Mouse (Mus musculus) myocyte (in vitro differentiated cells): ENCODE measurements around the gene Vmn1r123. TPM values are rescaled to one million over a fixed set of nuclear protein-coding genes. Genes with fewer than 3 reads are reported as not detected.
"Not testable (repeated sequence)": the region's sequence is repeated elsewhere in the genome, so short reads cannot be mapped to it uniquely, and the experiment has no call there.

Experiments
- H3K27me3 ChIP-seq: one replicate; pipeline ENCODE4 v1.6.1; 2011; ENCODE audit not compliant: control insufficient read depth, insufficient read depth, insufficient read length
- H3K36me3 ChIP-seq: one replicate; pipeline ENCODE4 v1.6.1; 2011; ENCODE audit not compliant: control insufficient read depth, insufficient read depth
- H3K4me2 ChIP-seq: one replicate; pipeline ENCODE4 v1.6.1; 2011; ENCODE audit warnings: low read depth, control low read depth
- H3K4me3 ChIP-seq: one replicate; pipeline ENCODE4 v1.5.1; 2011; ENCODE audit warnings: mild to moderate bottlenecking, control low read depth, moderate library complexity
- H3K79me2 ChIP-seq: one replicate; pipeline ENCODE4 v1.6.1; 2011; ENCODE audit not compliant: control insufficient read depth, insufficient read depth
- H3ac ChIP-seq: one replicate; pipeline ENCODE4 v1.6.1; 2011; ENCODE audit not compliant: control insufficient read depth, insufficient read length
- polyA plus RNA-seq: library from polyadenylated mRNA; unstranded; fragments of >200 nt; fragmentation: generic; extraction: Trizol; gene quantifications from one replicate; pipeline ENCODE4 v1.2.1, GENCODE M21; 2012; ENCODE audit warnings: missing spikeins

Vmn1r123 gene
- not detected for polyA plus RNA-seq

DNA sequence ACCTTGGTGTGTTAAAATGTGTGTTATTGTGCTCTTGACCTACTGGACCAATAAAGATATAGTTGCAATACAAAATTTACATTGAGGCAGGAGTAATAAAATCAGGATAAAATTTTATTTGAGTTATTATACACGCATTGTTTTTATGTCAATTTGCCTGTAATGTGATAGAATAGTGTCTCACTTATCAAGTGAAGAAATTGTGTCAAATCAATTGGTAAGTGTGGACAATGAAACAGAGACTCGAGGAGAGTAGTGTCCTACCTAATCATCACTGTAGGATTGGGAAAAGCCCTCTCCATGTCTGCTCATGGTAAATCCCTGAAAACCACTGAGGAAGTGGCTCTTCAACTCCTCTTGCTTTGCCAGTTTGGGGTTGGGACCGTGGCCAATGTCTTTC lies at the start of gene Vmn1r123:
Vmn1r123 (plus strand) TSS at position 301 of the 400 bp plus-strand sequence.
- H3ac ChIP-seq, H3K79me2 ChIP-seq, H3K4me2 ChIP-seq, H3K36me3 ChIP-seq, H3K4me3 ChIP-seq, H3K27me3 ChIP-seq: not testable (repeated sequence)

DNA sequence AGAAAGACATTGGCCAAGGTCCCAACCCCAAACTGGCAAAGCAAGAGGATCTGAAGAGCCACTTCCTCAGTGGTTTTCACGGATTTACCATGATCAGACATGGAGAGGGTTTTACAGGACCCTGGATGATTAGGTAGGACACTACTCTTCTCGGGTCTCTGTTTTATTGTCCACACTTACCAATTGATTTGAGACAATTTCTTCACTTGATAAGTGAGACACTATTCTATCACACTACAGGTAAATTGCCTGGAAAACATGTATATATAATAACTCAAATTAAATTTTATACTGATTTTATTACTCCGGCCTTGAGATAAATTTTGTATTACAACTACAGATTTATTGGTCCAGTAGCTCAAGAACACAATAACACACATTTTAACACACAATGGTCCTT lies 28.0 kb upstream of the Vmn1r123 start, which contains the start of gene Vmn1r122:
Vmn1r122 (minus strand) TSS at position 101 of the 400 bp plus-strand sequence.
- not testable (repeated sequence) for H3ac ChIP-seq, H3K27me3 ChIP-seq, H3K4me2 ChIP-seq, H3K36me3 ChIP-seq, H3K4me3 ChIP-seq, H3K79me2 ChIP-seq

DNA sequence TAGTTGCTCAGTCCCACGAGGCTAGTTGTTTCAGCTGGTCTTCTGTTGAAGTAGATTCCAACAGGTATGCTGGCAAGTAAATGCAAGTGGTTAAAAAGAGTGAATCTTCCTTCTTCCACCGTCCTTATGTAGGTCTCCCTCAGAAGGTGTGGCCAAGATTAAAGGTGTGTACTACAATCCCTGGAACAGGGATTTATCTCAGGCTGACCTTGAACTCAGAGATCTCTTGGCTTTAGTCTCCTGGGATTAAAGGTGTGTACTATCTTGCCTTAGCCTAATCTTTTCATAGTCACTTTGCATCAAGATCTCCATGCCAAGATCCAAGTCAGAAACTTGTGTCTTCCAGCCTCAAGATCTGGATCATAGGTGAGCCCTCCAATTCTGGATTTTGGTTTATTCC lies 28.3 kb downstream of the Vmn1r123 start, which contains the start of gene Gm5157:
Gm5157 (minus strand) TSS at position 101 of the 400 bp plus-strand sequence.
- H3ac ChIP-seq, H3K27me3 ChIP-seq, H3K79me2 ChIP-seq, H3K36me3 ChIP-seq, H3K4me3 ChIP-seq, H3K4me2 ChIP-seq: not testable (repeated sequence)

Other genes starting within 250 kb of the Vmn1r123 start
- not detected for gene Vmn1r118, start 249.8 kb upstream of the Vmn1r123 start, polyA plus RNA-seq
- gene Vmn1r119, start 149.7 kb upstream of the Vmn1r123 start, polyA plus RNA-seq = not detected
- not detected for gene Vmn1r120, start 108.4 kb upstream of the Vmn1r123 start, polyA plus RNA-seq
- not detected for gene Vmn1r121, start 63.7 kb upstream of the Vmn1r123 start, polyA plus RNA-seq
- not detected for gene Vmn1r122, start 28.1 kb upstream of the Vmn1r123 start, polyA plus RNA-seq
- gene Gm5157, start 28.2 kb downstream of the Vmn1r123 start, polyA plus RNA-seq = not detected
- not detected for gene Vmn1r124, start 98.4 kb downstream of the Vmn1r123 start, polyA plus RNA-seq
- gene Vmn1r125, start 110.0 kb downstream of the Vmn1r123 start, polyA plus RNA-seq = not detected
- not detected for gene Vmn1r126, start 139.3 kb downstream of the Vmn1r123 start, polyA plus RNA-seq
- gene Vmn1r127, start 157.7 kb downstream of the Vmn1r123 start, polyA plus RNA-seq = not detected
- not detected for gene Vmn1r128, start 187.2 kb downstream of the Vmn1r123 start, polyA plus RNA-seq
- gene Vmn1r129, start 199.1 kb downstream of the Vmn1r123 start, polyA plus RNA-seq = not detected